ENCODE assay signal across 15 mouse cellular contexts in genomic region chr19:25419983-25420382, GRCm38 (mm10).
"Had no signal": no experiment of that assay in that cellular context is flagged by ENCODE, and none has a peak within 500 bp of the region (broad histone marks: within the 10 kb centered on the region; RNA-seq: fewer than 3 reads in every experiment).

No protein-coding gene starts in this region.

- H3K27ac ChIP-seq: limb, embryonic 15.5 days; liver, embryonic 12.5 days; midbrain, embryonic 10.5 days; midbrain, embryonic 15.5 days; neural tube, embryonic 13.5 days had no signal

- H3K9me3 ChIP-seq: limb, embryonic 15.5 days; liver, embryonic 12.5 days; midbrain, embryonic 10.5 days; midbrain, embryonic 15.5 days; neural tube, embryonic 13.5 days had no signal

- H3K36me3 ChIP-seq: midbrain, embryonic 15.5 days; neural tube, embryonic 13.5 days had no signal

- DNase-seq: kidney, postnatal 25 days; layer of hippocampus, adult 9-11 months; layer of hippocampus, postnatal 36 days; lung, postnatal 36 days; retina, postnatal 1 day; right cerebral cortex, postnatal 4 days; spleen, adult 18-20 months; thymus, adult 2 months; thymus, postnatal 25 days had no signal

- H3K4me1 ChIP-seq: liver, embryonic 12.5 days; midbrain, embryonic 15.5 days had no signal

- ATAC-seq: liver, embryonic 12.5 days; lung, postnatal 0 days; midbrain, embryonic 15.5 days had no signal

- H3K27me3 ChIP-seq: limb, embryonic 15.5 days; midbrain, embryonic 15.5 days; neural tube, embryonic 13.5 days had no signal

- H3K9ac ChIP-seq: limb, embryonic 15.5 days; liver, embryonic 12.5 days; midbrain, embryonic 15.5 days; neural tube, embryonic 13.5 days had no signal

- H3K4me3 ChIP-seq: limb, embryonic 15.5 days; liver, embryonic 12.5 days; midbrain, embryonic 10.5 days; midbrain, embryonic 15.5 days; neural tube, embryonic 13.5 days had no signal

- H3K4me2 ChIP-seq: limb, embryonic 15.5 days; liver, embryonic 12.5 days; midbrain, embryonic 15.5 days; neural tube, embryonic 13.5 days had no signal
